Mouse (Mus musculus): ENCODE measurements around the gene Mlxip. TPM values are rescaled to one million over a fixed set of nuclear protein-coding genes. Genes with fewer than 3 reads are reported as not detected.

The Mlxip gene
- polyA plus RNA-seq, 1 experiment from 2014 or later: 14.2 TPM

DNA sequence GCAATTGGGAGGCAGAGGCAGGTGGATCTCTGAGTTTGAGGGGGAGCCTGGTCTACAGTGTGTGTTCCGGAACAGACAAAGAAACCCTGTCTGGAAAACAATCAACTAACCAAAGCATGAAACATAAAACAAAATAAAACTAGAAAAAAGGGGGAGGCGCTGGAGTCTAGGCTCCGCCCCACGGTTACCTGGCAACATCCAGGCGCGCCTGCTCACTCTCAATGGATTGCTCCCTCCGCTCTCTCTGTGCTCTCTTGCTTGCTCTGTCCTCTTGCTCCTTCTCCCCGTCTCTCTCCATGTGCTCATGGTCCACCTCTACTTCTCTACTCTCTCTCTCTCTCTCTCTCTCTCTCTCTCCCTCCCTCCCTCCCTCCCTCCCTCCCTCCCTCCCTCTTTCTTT lies 11.9 kb upstream of the Mlxip start:
- Histone ChIP-seq H3K27ac (ENCODE audit: poor library complexity, severe bottlenecking) (no peak overlapping the region), H3K4me1 (replicated peaks) (peaks cover 28% of the 10 kb centered on the region), H3K36me3 (no peaks in the 10 kb centered on the region), H3K4me2 (no peak overlapping the region), H3K9me3 (replicated peaks) (peaks cover 3% of the 10 kb centered on the region; the same call in 1 of the 2 replicates), H3K9ac (no peak overlapping the region), H3K27me3 (replicated peaks) (0 out of 2 replicates have a peak, but pooled peaks cover 4% of the 10 kb centered on the region), H3K4me3 (no peak overlapping the region)
- no peak for ATAC-seq (ENCODE audit: insufficient number of reproducible peaks, low FRiP score)
- WGBS: 74% methylated on average over 8 of the region's 8 CpGs

DNA sequence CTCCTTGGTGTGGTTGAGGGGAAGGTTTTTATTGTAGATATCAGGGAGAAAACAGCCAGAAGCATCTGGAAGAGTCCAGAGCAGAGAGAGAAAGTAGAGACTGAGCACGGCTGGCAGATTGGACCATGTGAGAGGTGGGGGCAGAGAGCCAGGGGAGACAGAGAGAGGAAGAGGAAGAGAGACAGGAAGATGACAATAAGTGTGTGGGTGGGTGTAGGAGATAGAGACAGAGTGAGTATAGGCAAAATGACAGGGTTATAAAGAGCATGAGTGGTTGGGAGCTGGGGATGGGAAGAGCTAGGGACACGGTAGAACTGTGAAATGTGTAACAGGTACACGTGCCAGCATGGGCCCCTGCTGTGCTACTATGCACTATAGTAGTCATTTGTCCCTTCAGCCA lies 6.1 kb upstream of the Mlxip start:
- WGBS: 22% methylated on average over 3 of the region's 3 CpGs

DNA sequence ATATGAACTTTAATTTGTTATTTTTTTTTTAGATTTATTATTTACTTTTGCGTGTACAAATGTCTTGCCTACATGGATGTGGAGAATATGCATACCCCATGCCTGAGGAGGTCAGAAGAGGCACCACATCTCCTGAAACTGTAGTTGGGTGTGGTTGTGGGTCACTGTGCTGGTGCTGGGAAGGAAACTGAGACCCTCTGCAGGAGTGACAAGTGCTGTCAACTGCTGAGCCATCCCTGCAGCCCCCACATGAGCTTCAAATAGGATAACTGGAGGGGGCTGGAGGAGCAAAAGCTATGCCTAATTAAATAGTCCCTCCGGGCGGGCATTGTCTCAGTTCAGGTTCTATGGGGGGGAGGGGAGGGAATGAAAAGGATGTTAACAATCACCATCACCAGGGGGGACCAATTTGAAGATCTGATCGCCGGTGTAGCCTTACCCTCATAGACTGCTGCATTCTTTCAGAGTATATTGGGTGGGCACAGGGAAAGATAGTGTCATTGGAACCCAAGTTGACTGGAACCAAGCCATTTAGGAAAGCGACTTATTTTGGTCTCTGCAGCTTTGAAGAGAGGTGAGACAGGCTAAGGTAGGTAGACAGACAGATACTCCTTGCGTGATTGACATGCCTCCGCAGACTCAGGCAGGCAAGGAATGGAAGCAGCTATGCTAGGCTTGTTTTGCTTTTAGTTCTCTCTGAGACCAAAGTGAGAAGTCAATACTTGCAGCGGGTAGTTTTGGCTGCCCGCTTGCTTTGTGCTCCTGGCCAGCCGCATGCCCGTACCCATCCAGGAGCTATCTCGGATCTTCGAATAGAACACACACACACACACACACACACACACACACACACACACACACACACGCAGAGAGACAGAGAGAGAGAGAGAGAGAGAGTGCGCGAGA lies 3.8 kb upstream of the Mlxip start:
- Histone ChIP-seq H3K27me3 (replicated peaks) (no peaks in the 10 kb centered on the region), H3K4me3 (peak overlapping the region; percentile 47), H3K9ac (no peak overlapping the region; the same call in 1 of the 2 replicates), H3K27ac (ENCODE audit: poor library complexity, severe bottlenecking) (no peak overlapping the region), H3K36me3 (no peaks in the 10 kb centered on the region), H3K9me3 (replicated peaks) (peaks cover 3% of the 10 kb centered on the region; the same call in 1 of the 2 replicates), H3K4me1 (replicated peaks) (peaks cover 37% of the 10 kb centered on the region), H3K4me2 (peak overlapping the region; percentile 77)
- 5% methylated on average over 17 of the region's 17 CpGs for WGBS
- ATAC-seq (ENCODE audit: insufficient number of reproducible peaks, low FRiP score): no peak

More for the DNA sequence above, 6.1 kb upstream of the Mlxip start:
- no peak overlapping the region for H3K4me2 ChIP-seq
- peaks cover 3% of the 10 kb centered on the region; the same call in 1 of the 2 replicates for H3K9me3 ChIP-seq (replicated peaks)
- H3K27ac ChIP-seq (ENCODE audit: poor library complexity, severe bottlenecking): no peak overlapping the region
- H3K36me3 ChIP-seq: no peaks in the 10 kb centered on the region
- H3K4me1 ChIP-seq (replicated peaks): peaks cover 24% of the 10 kb centered on the region
- no peak overlapping the region for H3K4me3 ChIP-seq
- H3K9ac ChIP-seq: no peak overlapping the region
- no peak for ATAC-seq (ENCODE audit: insufficient number of reproducible peaks, low FRiP score)
- no peaks in the 10 kb centered on the region for H3K27me3 ChIP-seq (replicated peaks)

DNA sequence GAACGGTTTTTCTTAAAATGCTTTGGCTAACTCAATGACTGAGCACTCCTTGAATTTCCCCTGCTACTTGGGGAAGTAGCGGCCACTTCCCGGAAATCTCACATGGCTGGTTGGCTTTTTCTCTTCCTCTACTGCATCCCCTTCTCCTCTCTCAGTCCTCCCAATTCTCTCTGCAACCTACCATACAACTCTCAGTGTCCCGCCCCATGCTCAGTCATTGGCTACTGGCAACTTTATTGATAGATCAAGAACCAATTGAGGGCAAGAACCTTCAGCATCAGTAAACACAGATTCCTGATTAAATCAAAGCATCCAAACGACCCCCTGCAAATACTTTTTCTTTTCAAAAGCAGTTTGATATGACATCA lies 3.2 kb upstream of the Mlxip start:
- H3K27ac ChIP-seq (ENCODE audit: poor library complexity, severe bottlenecking): no peak overlapping the region
- peaks cover 44% of the 10 kb centered on the region for H3K4me1 ChIP-seq (replicated peaks)
- WGBS: 6% methylated on average over 5 of the region's 5 CpGs
- no peak for ATAC-seq (ENCODE audit: insufficient number of reproducible peaks, low FRiP score)
- no peaks in the 10 kb centered on the region for H3K27me3 ChIP-seq (replicated peaks)
- no peaks in the 10 kb centered on the region for H3K36me3 ChIP-seq
- H3K4me3 ChIP-seq: peak overlapping the region; percentile 47
- H3K4me2 ChIP-seq: peak overlapping the region; percentile 77
- no peaks in the 10 kb centered on the region for H3K9me3 ChIP-seq (replicated peaks)
- no peak overlapping the region; the same call in 1 of the 2 replicates for H3K9ac ChIP-seq

DNA sequence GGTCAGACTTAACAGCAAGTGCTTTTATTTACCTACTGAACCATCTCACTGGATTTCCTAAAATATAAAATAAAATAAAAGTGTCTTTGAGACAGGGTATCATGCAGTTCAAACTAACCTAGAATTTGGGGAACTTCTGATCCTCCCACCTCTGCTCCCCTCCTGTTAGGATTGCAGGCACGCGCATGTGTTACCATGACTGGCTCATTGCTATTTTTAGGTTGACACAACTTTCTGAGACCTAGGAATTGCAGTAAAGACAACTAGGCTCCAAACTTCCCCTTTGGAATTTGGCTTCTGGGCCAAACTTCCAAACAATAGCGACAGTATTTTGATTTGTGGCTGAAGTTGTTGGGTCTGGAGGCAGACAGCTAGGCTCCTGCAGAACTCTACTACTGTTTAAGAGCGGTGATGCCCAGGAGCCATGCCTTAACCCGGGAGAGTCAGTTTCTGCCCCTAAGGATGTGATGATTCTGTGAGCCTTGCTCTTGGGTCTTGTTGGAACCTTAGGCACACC lies 754 bp upstream of the Mlxip start:
- Histone ChIP-seq H3K9me3 (replicated peaks) (no peaks in the 10 kb centered on the region), H3K27ac (ENCODE audit: poor library complexity, severe bottlenecking) (peak overlapping the region; percentile 89), H3K36me3 (no peaks in the 10 kb centered on the region), H3K4me2 (peak overlapping the region; percentile 83), H3K4me3 (peak overlapping the region; percentile 93), H3K4me1 (replicated peaks) (peaks cover 56% of the 10 kb centered on the region), H3K9ac (peak overlapping the region; percentile 93), H3K27me3 (replicated peaks) (no peaks in the 10 kb centered on the region)
- no peak for ATAC-seq (ENCODE audit: insufficient number of reproducible peaks, low FRiP score)
- WGBS: 9% methylated on average over 5 of the region's 5 CpGs

DNA sequence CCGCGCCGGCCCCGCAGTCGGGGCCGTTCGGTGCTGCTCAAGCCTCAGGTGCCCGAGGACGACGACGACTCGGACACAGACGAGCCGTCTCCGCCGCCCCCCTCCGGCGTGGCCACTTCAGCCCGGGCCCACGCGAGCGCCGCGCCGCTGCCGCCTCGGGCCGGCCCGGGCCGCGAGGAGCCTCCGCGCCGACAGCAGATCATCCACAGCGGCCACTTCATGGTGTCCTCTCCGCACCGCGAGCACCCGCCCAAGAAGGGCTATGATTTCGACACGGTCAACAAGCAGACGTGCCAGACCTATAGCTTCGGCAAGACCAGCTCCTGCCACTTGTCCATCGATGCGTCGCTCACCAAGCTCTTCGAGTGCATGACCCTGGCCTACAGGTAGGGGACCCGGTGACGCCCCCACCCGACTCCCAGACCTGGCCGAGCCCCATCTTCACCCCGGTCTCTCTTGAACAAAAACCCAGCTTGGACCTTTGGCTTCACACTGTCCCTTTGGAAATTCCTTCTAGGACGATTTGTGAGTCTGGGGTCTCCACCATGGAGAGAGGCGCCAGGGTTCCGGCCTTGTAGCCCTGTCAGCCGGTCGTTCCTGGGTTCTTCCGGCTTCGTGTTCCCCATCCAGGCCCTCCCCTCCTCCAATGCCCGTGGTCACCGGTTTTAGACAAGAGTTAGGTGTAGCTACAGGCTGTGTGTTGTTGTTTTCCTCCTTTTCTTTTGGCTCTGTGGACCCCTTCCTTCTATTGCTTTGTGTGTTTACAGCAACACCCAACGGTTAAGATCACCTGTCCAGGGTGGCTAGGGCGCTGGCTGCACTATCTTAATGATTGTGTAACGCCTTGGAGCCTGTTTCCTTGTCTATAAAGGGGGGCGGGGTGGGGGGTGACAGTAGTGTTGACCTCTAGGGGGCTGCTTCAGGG lies 621 bp downstream of the Mlxip start:
- Histone ChIP-seq H3K27me3 (replicated peaks) (no peaks in the 10 kb centered on the region), H3K36me3 (no peaks in the 10 kb centered on the region), H3K4me2 (peak overlapping the region; percentile 83), H3K4me1 (replicated peaks) (peaks cover 50% of the 10 kb centered on the region), H3K9me3 (replicated peaks) (no peaks in the 10 kb centered on the region), H3K4me3 (peak overlapping the region; percentile 93), H3K27ac (ENCODE audit: poor library complexity, severe bottlenecking) (peak overlapping the region; percentile 54), H3K9ac (peak overlapping the region; percentile 93)
- WGBS: under 1% methylated on average over 64 of the region's 65 CpGs
- ATAC-seq (ENCODE audit: insufficient number of reproducible peaks, low FRiP score): peak; percentile 24

DNA sequence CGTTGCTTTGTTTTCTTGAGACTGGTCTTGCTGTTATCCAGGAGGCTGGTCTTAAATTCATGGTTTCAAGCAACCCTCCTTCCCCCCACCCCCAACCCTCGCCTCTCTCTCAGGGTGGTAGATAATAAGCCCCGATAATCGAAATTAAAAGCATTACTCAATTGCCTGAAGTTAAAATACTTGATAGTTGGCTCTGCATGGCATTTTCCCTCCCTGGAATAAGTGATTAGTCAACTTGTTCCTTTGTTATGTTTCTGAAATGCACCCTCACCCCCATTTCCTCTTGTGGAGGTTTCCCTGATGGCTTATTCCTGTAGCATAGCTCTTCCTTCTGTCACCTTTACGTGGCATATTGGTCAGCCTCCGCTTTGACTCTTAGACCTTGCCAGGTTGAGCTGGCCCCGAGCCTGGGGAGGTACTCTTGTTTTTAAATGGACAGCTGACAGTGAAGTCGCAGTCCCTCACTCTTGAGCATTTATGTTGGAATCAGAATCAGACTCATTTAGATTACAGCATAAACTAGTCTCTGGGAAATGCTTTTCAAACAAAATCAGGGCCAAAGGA lies 2.4 kb downstream of the Mlxip start:
- H3K36me3 ChIP-seq: no peaks in the 10 kb centered on the region
- peak overlapping the region; percentile 83 for H3K4me2 ChIP-seq
- peaks cover 38% of the 10 kb centered on the region for H3K4me1 ChIP-seq (replicated peaks)
- no peaks in the 10 kb centered on the region for H3K27me3 ChIP-seq (replicated peaks)
- no peaks in the 10 kb centered on the region for H3K9me3 ChIP-seq (replicated peaks)
- H3K9ac ChIP-seq: no peak overlapping the region
- WGBS: 48% methylated on average over 8 of the region's 8 CpGs
- H3K27ac ChIP-seq (ENCODE audit: poor library complexity, severe bottlenecking): no peak overlapping the region
- peak overlapping the region; percentile 93; the same call in 1 of the 2 replicates for H3K4me3 ChIP-seq
- no peak for ATAC-seq (ENCODE audit: insufficient number of reproducible peaks, low FRiP score)

DNA sequence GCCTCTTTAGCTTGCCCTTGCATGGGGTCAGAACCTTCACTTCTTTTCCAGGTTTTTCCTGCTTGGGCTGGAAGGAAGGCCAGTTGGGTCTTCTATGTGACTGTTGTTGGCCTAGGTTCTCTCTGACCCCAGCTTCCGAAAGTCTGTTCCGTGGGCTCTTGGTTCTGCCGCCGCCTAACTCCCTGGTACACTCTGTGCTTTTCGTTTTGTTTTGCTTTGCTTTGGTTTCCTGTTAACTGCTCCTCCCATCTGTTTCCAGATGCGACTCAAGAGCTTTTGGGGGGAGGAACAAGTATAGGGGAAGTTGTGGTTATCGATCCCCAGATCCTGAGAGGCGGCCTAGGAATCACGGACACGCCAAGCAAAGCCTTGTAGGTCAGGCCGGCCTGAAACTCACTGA lies 3.2 kb downstream of the Mlxip start:
- Histone ChIP-seq H3K27ac (ENCODE audit: poor library complexity, severe bottlenecking) (no peak overlapping the region), H3K36me3 (no peaks in the 10 kb centered on the region)

DNA sequence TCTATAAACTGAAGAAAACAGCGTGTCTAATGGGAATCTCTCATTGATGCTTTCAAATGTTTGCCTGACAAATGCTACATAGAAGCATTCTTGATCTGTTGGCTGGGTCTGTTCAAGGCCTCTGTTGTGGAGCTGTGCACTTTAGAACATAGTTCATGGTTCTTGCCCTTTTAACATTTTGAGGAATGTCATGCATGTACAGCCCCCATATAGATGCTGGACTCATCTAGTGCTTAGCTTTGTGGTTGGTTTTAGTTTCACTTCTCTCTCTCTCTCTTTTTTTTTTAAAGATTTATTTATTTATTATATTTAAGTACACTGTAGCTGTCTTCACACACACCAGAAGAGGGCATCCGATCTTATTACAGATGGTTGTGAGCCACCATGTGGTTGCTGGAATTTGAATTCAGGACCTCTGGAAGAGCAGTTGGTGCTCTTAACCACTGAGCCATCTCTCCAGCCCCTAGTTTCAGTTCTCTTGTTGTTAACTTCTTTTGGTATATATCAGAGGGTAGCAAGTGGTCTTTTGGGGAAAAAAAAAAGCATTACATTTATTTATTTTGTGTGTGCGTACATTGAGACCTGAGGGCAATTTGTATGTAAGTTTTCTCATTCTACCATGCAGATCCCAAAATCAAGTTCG lies 4.4 kb downstream of the Mlxip start:
- ATAC-seq (ENCODE audit: insufficient number of reproducible peaks, low FRiP score): no peak
- H3K9me3 ChIP-seq (replicated peaks): no peaks in the 10 kb centered on the region
- peaks cover 31% of the 10 kb centered on the region for H3K4me1 ChIP-seq (replicated peaks)
- 87% methylated on average over 4 of the region's 4 CpGs for WGBS
- no peak overlapping the region for H3K9ac ChIP-seq
- no peak overlapping the region for H3K27ac ChIP-seq (ENCODE audit: poor library complexity, severe bottlenecking)
- no peak overlapping the region for H3K4me3 ChIP-seq
- no peaks in the 10 kb centered on the region for H3K27me3 ChIP-seq (replicated peaks)
- H3K4me2 ChIP-seq: no peak overlapping the region
- no peaks in the 10 kb centered on the region for H3K36me3 ChIP-seq

More for the DNA sequence above, 3.2 kb downstream of the Mlxip start:
- Histone ChIP-seq H3K9me3 (replicated peaks) (no peaks in the 10 kb centered on the region), H3K4me3 (no peak overlapping the region), H3K4me1 (replicated peaks) (peaks cover 38% of the 10 kb centered on the region), H3K4me2 (peak overlapping the region; percentile 30), H3K9ac (no peak overlapping the region), H3K27me3 (replicated peaks) (no peaks in the 10 kb centered on the region)
- WGBS: 63% methylated on average over 11 of the region's 11 CpGs
- no peak for ATAC-seq (ENCODE audit: insufficient number of reproducible peaks, low FRiP score)

DNA sequence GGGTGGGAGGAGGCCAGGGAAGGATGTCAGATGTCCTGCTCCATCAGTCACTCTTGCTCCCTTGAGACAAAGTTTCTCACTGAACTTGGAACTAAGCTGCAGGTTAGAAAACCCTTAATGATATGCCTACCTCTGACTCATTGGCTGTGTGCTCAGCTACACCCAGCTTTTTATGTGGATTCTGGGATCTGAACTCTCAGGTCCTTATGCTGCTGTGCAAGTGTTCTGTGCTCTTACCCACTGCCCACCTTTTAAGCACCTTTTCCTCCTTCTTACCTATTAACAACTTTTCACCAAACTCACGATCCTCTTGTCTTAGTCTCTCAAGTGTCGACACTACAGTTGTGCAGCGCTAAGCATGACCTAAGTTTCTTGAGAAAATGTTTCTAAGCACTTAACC lies 9.9 kb downstream of the Mlxip start:
- Histone ChIP-seq H3K9ac (no peak overlapping the region), H3K4me1 (replicated peaks) (peaks cover 17% of the 10 kb centered on the region), H3K9me3 (replicated peaks) (no peaks in the 10 kb centered on the region), H3K36me3 (no peaks in the 10 kb centered on the region), H3K4me2 (no peak overlapping the region), H3K4me3 (no peak overlapping the region), H3K27ac (ENCODE audit: poor library complexity, severe bottlenecking) (no peak overlapping the region), H3K27me3 (replicated peaks) (no peaks in the 10 kb centered on the region)
- no peak for ATAC-seq (ENCODE audit: insufficient number of reproducible peaks, low FRiP score)
- 83% methylated on average over 3 of the region's 3 CpGs for WGBS

All from heart, embryonic 12.5 days (tissue).